Mouse (Mus musculus): ENCODE measurements around the gene Rabep2. TPM values are rescaled to one million over a fixed set of nuclear protein-coding genes. Genes with fewer than 3 reads are reported as not detected.
A peak's percentile ranks its signal among the peaks of the same experiment; 100 is the strongest.
"Not testable (repeated sequence)": the region's sequence is repeated elsewhere in the genome, so short reads cannot be mapped to it uniquely, and the experiment has no call there.

Rabep2 gene
- polyA plus RNA-seq (2016; fragmentation: Nextera tagmentation; extraction: Ambion mirVana) = 33.7 and 34.6 TPM in 2 replicates

DNA sequence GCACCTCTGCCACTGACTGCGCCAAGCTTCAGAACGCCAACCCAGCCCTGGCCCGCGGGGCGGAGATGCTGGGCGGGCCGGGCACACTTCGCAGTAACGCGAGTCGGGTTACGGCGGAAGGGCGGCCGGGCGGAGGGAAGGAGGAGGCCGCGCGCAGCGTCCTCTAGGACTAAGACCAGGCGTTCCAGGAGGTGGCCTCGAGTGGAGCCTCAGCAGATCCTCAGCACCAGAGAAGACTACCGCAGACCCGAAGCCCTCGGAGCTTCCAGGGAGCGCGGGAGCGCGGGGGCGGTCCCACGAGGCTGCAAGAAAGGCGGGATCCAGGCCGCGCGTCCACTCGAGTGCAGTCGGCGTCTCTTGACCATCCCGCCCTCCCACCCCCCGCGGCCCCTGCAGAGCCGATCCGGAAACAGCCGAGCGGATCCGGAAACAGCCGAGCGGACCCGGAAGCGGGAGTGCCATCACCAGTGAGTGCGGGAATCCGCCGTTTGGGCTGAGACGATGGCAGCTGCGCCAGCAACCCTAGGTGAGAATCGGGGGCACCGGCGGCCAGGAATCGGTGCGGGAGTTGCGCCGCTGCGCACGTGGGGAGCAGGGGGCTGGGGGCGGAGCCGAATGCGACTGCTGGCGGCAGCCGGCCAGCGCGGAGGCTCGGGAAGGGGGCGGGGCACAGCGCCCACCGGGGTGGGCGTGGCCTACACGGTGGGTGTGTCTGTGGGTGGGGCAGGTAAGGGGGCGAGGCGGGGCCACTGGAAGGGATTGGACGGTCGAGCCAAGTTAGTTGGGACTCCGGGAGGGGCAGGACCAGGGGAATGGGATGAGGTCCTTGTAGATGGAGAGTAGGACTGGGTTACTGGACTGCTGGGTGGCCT is at the start of gene Rabep2:
Rabep2 (plus strand) TSS at position 129 of the 872 bp plus-strand sequence.
- DNase-seq (ENCODE audit: low spot score) = peak; percentile 97
- Histone ChIP-seq H3K36me3 (replicated peaks) (peaks cover 21% of the 10 kb centered on the region), H3K9me3 (no peaks in the 10 kb centered on the region), H3K27me3 (replicated peaks; ENCODE audit: low read depth, poor library complexity, severe bottlenecking) (no peaks in the 10 kb centered on the region), H3K4me3 (peak within 1 kb of the TSS; percentile 71), H3K27ac (replicated peaks) (peak within 1 kb of the TSS; percentile 96), H3K4me1 (peaks cover 24% of the 10 kb centered on the region)
- under 1% methylated on average over 82 of the region's 82 CpGs for WGBS

- Histone ChIP-seq H3K27ac (replicated peaks) (no peak overlapping the region), H3K9me3 (no peaks in the 10 kb centered on the region), H3K36me3 (replicated peaks) (peaks cover 45% of the 10 kb centered on the region), H3K27me3 (replicated peaks; ENCODE audit: low read depth, poor library complexity, severe bottlenecking) (no peaks in the 10 kb centered on the region), H3K4me3 (no peak overlapping the region), H3K4me1 (no peaks in the 10 kb centered on the region)
- no peak for DNase-seq (ENCODE audit: low spot score)
- WGBS = 88% methylated on average over 5 of the region's 5 CpGs
These were observed 45.0 kb upstream of the Rabep2 start for GRCm38 (mm10) chr7:126383565-126383964.

DNA sequence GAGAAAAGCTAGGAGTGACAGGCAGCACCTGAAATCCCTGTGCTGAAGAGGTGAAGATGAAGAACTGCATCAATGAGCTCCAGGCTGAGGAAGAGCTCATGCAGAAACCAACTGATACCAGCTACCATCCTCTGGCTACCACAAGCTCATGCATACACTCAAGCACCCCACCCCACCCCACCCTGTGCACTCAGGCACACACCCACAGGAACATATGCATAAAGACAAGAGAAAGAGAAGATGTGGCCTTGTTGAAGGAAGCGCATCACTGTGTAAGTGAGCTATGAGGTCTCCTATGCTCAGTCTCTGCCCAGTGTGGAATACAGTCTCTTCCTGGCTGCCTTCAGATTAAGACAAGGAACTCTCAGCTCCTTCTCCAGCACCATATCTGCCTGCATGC is 40.4 kb upstream of the Rabep2 start:
- no peak for DNase-seq (ENCODE audit: low spot score)
- Histone ChIP-seq H3K27me3 (replicated peaks; ENCODE audit: low read depth, poor library complexity, severe bottlenecking) (no peaks in the 10 kb centered on the region), H3K36me3 (replicated peaks) (peaks cover 77% of the 10 kb centered on the region), H3K9me3 (no peaks in the 10 kb centered on the region), H3K4me3 (no peak overlapping the region), H3K27ac (replicated peaks) (no peak overlapping the region), H3K4me1 (no peaks in the 10 kb centered on the region)
- 100% methylated on average over 1 of the region's 1 CpGs for WGBS

- 92% methylated on average over 7 of the region's 7 CpGs for WGBS
- H3K27ac ChIP-seq (replicated peaks); H3K27me3 ChIP-seq (replicated peaks; ENCODE audit: low read depth, poor library complexity, severe bottlenecking); DNase-seq (ENCODE audit: low spot score); H3K9me3 ChIP-seq; H3K4me1 ChIP-seq; H3K4me3 ChIP-seq: not testable (repeated sequence)
- peaks cover 54% of the 10 kb centered on the region for H3K36me3 ChIP-seq (replicated peaks)
These were observed 36.3 kb upstream of the Rabep2 start for GRCm38 (mm10) chr7:126392086-126392884.

DNA sequence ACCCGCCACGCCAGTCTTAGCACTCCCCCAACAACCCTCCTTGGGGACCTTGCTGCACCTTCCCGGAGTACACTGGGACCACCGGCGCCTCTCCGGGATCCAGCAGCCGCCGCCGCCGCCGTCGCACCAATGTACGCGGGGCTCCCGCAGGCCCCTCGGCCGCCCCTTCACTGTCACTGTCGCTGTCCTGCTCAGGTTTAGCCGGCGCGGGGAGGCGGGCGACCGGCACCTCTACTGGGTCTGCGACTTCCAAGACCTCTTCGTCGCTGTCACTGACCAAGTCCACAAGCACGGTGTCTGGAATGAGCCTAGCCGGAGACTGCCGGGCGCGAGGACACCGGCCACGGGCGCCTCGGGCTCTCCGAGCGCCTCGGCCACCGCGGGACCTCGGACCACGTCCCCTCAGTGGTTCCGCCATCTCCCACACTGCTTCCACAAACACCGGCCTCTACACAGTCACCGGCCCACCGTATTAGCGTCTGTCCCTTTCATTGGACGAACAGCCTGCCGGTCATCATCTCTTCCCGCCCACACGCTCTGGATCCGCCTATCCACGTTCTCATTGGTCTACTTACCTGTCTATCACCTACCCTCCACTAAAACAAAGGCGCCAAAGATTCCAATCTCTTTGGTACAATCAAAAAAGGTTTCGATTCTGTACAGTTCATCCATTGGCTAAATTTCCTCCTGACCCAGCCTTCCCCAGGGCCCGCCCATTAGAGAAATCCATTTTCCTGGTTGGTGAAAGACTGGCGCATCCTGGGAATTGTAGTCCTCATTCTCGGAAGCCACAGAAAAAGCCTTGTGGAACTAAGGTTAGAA is 32.0 kb upstream of the Rabep2 start, which contains the start of gene Nfatc2ip:
Nfatc2ip (minus strand) TSS at position 440 of the 822 bp plus-strand sequence.
- H3K9me3 ChIP-seq = no peaks in the 10 kb centered on the region
- peaks cover 13% of the 10 kb centered on the region for H3K36me3 ChIP-seq (replicated peaks)
- peak within 1 kb of the TSS; percentile 75 for H3K4me3 ChIP-seq
- DNase-seq (ENCODE audit: low spot score) = peak; percentile 94
- H3K27ac ChIP-seq (replicated peaks) = peak within 1 kb of the TSS; percentile 70
- H3K4me1 ChIP-seq = peaks cover 9% of the 10 kb centered on the region
- under 1% methylated on average over 59 of the region's 59 CpGs for WGBS
- H3K27me3 ChIP-seq (replicated peaks; ENCODE audit: low read depth, poor library complexity, severe bottlenecking) = no peaks in the 10 kb centered on the region

DNA sequence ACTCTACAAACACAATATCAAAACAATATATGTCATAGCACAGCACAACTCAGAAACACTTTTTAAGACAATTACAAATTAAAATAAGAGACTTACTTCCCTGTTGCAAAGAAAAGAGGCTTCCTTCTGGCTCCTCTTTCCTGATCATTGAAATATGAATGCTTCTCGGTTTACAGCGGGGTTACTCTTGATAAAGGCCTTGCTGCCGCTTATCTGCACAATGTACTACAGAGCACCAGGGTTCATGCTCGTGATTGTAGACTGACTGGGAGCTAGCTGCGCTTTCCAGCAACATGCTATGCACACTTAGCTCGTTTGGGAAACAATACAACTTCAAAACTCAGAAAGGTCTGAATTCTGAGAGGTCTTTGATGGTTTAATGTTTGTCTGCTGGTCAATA is 31.3 kb upstream of the Rabep2 start:
- WGBS = 58% methylated on average over 6 of the region's 6 CpGs
- H3K9me3 ChIP-seq = no peaks in the 10 kb centered on the region
- H3K4me1 ChIP-seq = peaks cover 9% of the 10 kb centered on the region
- DNase-seq (ENCODE audit: low spot score) = no peak
- H3K27me3 ChIP-seq (replicated peaks; ENCODE audit: low read depth, poor library complexity, severe bottlenecking) = no peaks in the 10 kb centered on the region
- peaks cover 10% of the 10 kb centered on the region for H3K36me3 ChIP-seq (replicated peaks)
- H3K27ac ChIP-seq (replicated peaks) = no peak overlapping the region
- peak overlapping the region; percentile 75 for H3K4me3 ChIP-seq

DNA sequence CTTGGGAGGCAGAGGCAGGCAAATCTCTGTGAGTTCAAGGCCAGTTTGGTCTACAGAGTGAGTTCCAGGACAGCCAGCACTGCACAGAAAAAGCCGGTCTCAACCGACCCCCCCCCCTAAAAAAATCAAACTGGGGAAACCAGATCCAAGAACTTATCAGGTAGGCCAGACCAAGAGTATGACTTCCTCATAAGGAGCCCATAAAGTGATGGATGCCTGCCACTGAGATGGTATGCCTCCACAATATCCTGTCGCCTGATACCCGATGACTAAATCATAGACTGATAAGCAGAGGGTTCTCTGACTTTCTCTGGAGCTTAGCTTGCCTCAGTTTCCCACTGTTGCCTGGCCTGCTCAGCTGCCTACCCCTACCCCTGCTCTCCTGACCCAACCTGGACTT is 30.7 kb upstream of the Rabep2 start:
- H3K36me3 ChIP-seq (replicated peaks) = peaks cover 10% of the 10 kb centered on the region
- 95% methylated on average over 4 of the region's 4 CpGs for WGBS

DNA sequence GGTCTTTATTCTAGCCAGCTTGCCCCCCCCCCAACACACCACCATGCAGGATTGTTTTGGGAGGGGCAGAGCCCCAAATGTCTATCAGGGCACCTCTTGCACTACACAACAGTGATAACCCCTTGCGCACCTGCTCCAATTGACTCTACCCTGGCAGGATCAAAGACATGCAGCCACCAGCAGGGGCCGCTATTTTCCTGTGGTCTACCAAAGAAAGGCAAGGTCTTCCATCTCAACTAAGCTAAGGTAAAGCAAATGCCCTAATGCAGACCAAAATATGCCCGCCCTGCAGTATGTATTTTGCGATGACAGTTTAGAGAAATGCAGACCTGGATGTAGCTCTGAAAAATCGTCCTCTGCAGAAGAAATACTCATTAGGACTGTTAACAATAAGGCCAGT is 29.0 kb upstream of the Rabep2 start:
- WGBS = 9% methylated on average over 5 of the region's 5 CpGs
- Histone ChIP-seq H3K36me3 (replicated peaks) (peaks cover 2% of the 10 kb centered on the region; the same call in 1 of the 2 replicates), H3K4me1 (peaks cover 9% of the 10 kb centered on the region)

More for the DNA sequence above, 30.7 kb upstream of the Rabep2 start:
- no peak for DNase-seq (ENCODE audit: low spot score)
- H3K9me3 ChIP-seq = no peaks in the 10 kb centered on the region
- no peak overlapping the region for H3K4me3 ChIP-seq
- peaks cover 9% of the 10 kb centered on the region for H3K4me1 ChIP-seq
- H3K27ac ChIP-seq (replicated peaks) = no peak overlapping the region
- H3K27me3 ChIP-seq (replicated peaks; ENCODE audit: low read depth, poor library complexity, severe bottlenecking) = no peaks in the 10 kb centered on the region

DNA sequence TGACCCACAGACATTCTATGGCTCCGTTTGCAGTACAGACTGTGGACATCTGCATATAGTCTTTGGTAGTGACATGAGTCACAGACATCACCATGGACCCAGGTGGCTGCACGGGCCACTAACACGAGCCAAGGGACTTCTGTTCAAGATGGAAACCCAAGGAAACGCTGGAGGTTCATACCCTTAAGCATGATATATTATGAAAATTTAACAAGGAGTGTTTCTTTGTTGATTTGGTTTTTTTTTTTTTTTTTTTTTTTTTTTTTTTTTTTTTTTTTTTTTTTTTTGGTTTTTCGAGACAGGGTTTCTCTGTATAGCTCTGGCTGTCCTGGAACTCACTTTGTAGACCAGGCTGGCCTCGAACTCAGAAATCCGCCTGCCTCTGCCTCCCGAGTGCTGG is 26.0 kb upstream of the Rabep2 start:
- WGBS = 84% methylated on average over 8 of the region's 8 CpGs
- not testable (repeated sequence) for H3K9me3 ChIP-seq; H3K36me3 ChIP-seq (replicated peaks); H3K4me3 ChIP-seq; H3K27ac ChIP-seq (replicated peaks); H3K4me1 ChIP-seq; DNase-seq (ENCODE audit: low spot score); H3K27me3 ChIP-seq (replicated peaks; ENCODE audit: low read depth, poor library complexity, severe bottlenecking)

More for the DNA sequence above, 29.0 kb upstream of the Rabep2 start:
- peak; percentile 85 for DNase-seq (ENCODE audit: low spot score)
- Histone ChIP-seq H3K27ac (replicated peaks) (no peak overlapping the region), H3K4me3 (no peak overlapping the region), H3K9me3 (no peaks in the 10 kb centered on the region), H3K27me3 (replicated peaks; ENCODE audit: low read depth, poor library complexity, severe bottlenecking) (no peaks in the 10 kb centered on the region)

DNA sequence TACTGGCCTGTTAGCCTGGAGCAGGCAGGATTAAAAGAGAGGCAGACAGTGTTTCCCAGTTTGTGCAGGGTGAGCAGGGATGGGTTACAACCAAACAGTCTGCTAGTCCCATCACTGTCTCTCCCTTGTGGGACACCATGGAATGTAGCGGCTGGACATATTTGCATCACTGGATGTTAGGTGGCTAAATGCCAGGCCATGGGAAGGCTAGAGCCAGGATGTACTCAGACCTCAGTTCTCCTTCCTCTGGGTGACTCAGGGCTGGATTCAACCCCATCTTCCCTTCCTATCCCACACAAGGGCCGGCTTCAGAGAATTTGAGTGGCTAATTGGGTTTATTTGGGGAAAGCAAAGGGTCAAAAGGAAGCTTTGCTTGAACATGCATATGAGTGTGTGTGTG is 19.9 kb upstream of the Rabep2 start:
- Histone ChIP-seq H3K4me1 (0 out of 2 replicates have a peak, but pooled peaks cover 4% of the 10 kb centered on the region), H3K27me3 (replicated peaks; ENCODE audit: low read depth, poor library complexity, severe bottlenecking) (no peaks in the 10 kb centered on the region; the same call in 1 of the 2 replicates), H3K9me3 (no peaks in the 10 kb centered on the region), H3K27ac (replicated peaks) (no peak overlapping the region), H3K36me3 (replicated peaks) (no peaks in the 10 kb centered on the region), H3K4me3 (no peak overlapping the region)
- DNase-seq (ENCODE audit: low spot score) = no peak
- WGBS = 85% methylated on average over 2 of the region's 2 CpGs

DNA sequence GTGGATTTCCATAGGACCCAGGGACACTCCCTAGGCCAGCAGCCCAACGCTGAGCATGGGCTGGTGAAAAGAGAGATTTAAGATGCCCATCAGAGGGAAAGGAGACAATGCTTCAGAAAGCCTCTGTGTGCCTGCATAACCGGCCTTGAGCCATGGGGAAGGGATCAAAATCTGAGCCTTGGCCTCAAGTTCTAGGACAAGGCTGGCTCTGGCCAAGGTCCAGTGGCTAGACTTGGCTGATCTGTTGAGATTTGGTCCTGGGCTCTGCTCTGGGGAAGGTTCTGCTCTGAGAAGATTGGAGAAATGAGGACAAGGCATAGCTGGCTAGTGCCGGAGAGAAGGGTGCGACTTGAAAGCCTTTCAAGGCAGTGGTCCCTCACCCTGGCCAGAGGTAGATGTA is 17.5 kb upstream of the Rabep2 start:
- no peaks in the 10 kb centered on the region for H3K9me3 ChIP-seq
- no peak overlapping the region for H3K27ac ChIP-seq (replicated peaks)
- no peaks in the 10 kb centered on the region for H3K36me3 ChIP-seq (replicated peaks)
- H3K4me1 ChIP-seq = 0 out of 2 replicates have a peak, but pooled peaks cover 4% of the 10 kb centered on the region
- no peak for DNase-seq (ENCODE audit: low spot score)
- H3K27me3 ChIP-seq (replicated peaks; ENCODE audit: low read depth, poor library complexity, severe bottlenecking) = no peaks in the 10 kb centered on the region; the same call in 1 of the 2 replicates
- 88% methylated on average over 4 of the region's 4 CpGs for WGBS
- no peak overlapping the region for H3K4me3 ChIP-seq

DNA sequence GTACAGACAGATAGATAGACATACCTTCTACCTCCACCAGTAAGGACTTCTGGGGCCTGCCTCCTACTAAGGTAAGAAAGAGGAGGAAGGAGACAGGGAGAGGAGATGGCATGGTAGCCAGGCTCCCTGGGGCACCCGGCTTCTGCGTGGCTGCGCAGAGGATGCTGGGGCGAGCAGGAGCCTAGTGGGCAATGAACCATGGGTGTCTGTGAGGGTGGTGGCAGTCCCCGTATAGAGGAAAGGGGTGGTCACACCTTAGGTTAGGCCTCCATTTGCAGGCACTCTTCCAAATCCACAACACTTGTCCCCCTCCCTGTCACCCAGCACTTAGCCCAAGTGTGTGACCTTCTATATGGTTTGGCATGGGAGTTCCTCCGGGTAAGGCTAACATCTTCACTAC is 13.8 kb upstream of the Rabep2 start, which contains the start of gene Cd19:
Cd19 (minus strand) TSS at position 165 of the 400 bp plus-strand sequence.
- DNase-seq (ENCODE audit: low spot score) = no peak
- no peaks in the 10 kb centered on the region for H3K9me3 ChIP-seq
- H3K36me3 ChIP-seq (replicated peaks) = no peaks in the 10 kb centered on the region
- WGBS = 87% methylated on average over 6 of the region's 6 CpGs
- H3K4me1 ChIP-seq = peaks cover 22% of the 10 kb centered on the region
- H3K4me3 ChIP-seq = no peak within 1 kb of the TSS
- H3K27ac ChIP-seq (replicated peaks) = no peak within 1 kb of the TSS
- no peaks in the 10 kb centered on the region; the same call in 1 of the 2 replicates for H3K27me3 ChIP-seq (replicated peaks; ENCODE audit: low read depth, poor library complexity, severe bottlenecking)

Measured in embryonic facial prominence, embryonic 10.5 days (tissue).